Mouse (Mus musculus): ENCODE data around the gene Ptbp1. TPM values are rescaled to one million over a fixed set of nuclear protein-coding genes. Genes with fewer than 3 reads are reported as not detected.

Gene Ptbp1
- polyA plus RNA-seq, 1 experiment from 2014 or later = 438 TPM

- Histone ChIP-seq H3K4me2 (no peak overlapping the region), H3K27ac (no peak overlapping the region), H3K9me3 (replicated peaks) (no peaks in the 10 kb centered on the region), H3K27me3 (peaks cover 3% of the 10 kb centered on the region), H3K36me3 (peaks cover 27% of the 10 kb centered on the region), H3K4me3 (replicated peaks) (no peak overlapping the region), H3K9ac (no peak overlapping the region), H3K4me1 (peaks cover 44% of the 10 kb centered on the region)
- 68% methylated on average over 20 of the region's 20 CpGs for WGBS
- ATAC-seq (replicated peaks; ENCODE audit: low FRiP score) = no peak
Measured at GRCm38 (mm10) chr10:79912412-79912811, 58.2 kb downstream of the Ptbp1 start.

Small RNA genes lying within 50 kb of the gene (microRNA-seq; reads per million reads assigned to microRNA genes)
- gene Mir6910 = not detected

Other genes starting within 250 kb of the Ptbp1 start
- 0.05 TPM in 1 of 2 replicates, not detected in the other for gene C2cd4c, start 240.4 kb upstream of the Ptbp1 start, polyA plus RNA-seq (2015; fragmentation: Nextera tagmentation; extraction: Ambion mirVana)
- 10.4 and 12.2 TPM in 2 replicates for gene Shc2, start 216.5 kb upstream of the Ptbp1 start, polyA plus RNA-seq (2015; fragmentation: Nextera tagmentation; extraction: Ambion mirVana)
- gene Odf3l2, start 208.7 kb upstream of the Ptbp1 start, polyA plus RNA-seq (2015; fragmentation: Nextera tagmentation; extraction: Ambion mirVana) = not detected in 2 replicates
- 2.7 and 2.8 TPM in 2 replicates for gene Madcam1, start 189.9 kb upstream of the Ptbp1 start, polyA plus RNA-seq (2015; fragmentation: Nextera tagmentation; extraction: Ambion mirVana)
- 71.2 and 81.4 TPM in 2 replicates for gene Tpgs1, start 185.1 kb upstream of the Ptbp1 start, polyA plus RNA-seq (2015; fragmentation: Nextera tagmentation; extraction: Ambion mirVana)
- 88.4 and 100 TPM in 2 replicates for gene Cdc34, start 172.2 kb upstream of the Ptbp1 start, polyA plus RNA-seq (2015; fragmentation: Nextera tagmentation; extraction: Ambion mirVana)
- gene Gzmm, start 165.4 kb upstream of the Ptbp1 start, polyA plus RNA-seq (2015; fragmentation: Nextera tagmentation; extraction: Ambion mirVana) = 0.50 and 0.95 TPM in 2 replicates
- 913 and 925 TPM in 2 replicates for gene Bsg, start 149.9 kb upstream of the Ptbp1 start, polyA plus RNA-seq (2015; fragmentation: Nextera tagmentation; extraction: Ambion mirVana)
- gene Hcn2, start 137.8 kb upstream of the Ptbp1 start, polyA plus RNA-seq (2015; fragmentation: Nextera tagmentation; extraction: Ambion mirVana) = 0.05 and 0.19 TPM in 2 replicates
- gene Polrmt, start 107.8 kb upstream of the Ptbp1 start, polyA plus RNA-seq (2015; fragmentation: Nextera tagmentation; extraction: Ambion mirVana) = 43.7 and 54.4 TPM in 2 replicates
- gene Fgf22, start 99.4 kb upstream of the Ptbp1 start, polyA plus RNA-seq (2015; fragmentation: Nextera tagmentation; extraction: Ambion mirVana) = 0.12 and 0.14 TPM in 2 replicates
- 88.5 and 102 TPM in 2 replicates for gene Rnf126, start 87.5 kb upstream of the Ptbp1 start, polyA plus RNA-seq (2015; fragmentation: Nextera tagmentation; extraction: Ambion mirVana)
- 15.3 and 15.6 TPM in 2 replicates for gene Fstl3, start 77.2 kb upstream of the Ptbp1 start, polyA plus RNA-seq (2015; fragmentation: Nextera tagmentation; extraction: Ambion mirVana)
- 0.29 TPM in 1 of 2 replicates, not detected in the other for gene Prss57, start 63.5 kb upstream of the Ptbp1 start, polyA plus RNA-seq (2015; fragmentation: Nextera tagmentation; extraction: Ambion mirVana)
- gene Palm, start 60.9 kb upstream of the Ptbp1 start, polyA plus RNA-seq (2015; fragmentation: Nextera tagmentation; extraction: Ambion mirVana) = 144 and 158 TPM in 2 replicates
- 14.9 and 15.2 TPM in 2 replicates for gene Misp, start 33.4 kb upstream of the Ptbp1 start, polyA plus RNA-seq (2015; fragmentation: Nextera tagmentation; extraction: Ambion mirVana)
- 7.4 and 8.3 TPM in 2 replicates for gene Prtn3, start 20.0 kb downstream of the Ptbp1 start, polyA plus RNA-seq (2015; fragmentation: Nextera tagmentation; extraction: Ambion mirVana)
- gene Plppr3, start 20.2 kb downstream of the Ptbp1 start, polyA plus RNA-seq (2015; fragmentation: Nextera tagmentation; extraction: Ambion mirVana) = 62.1 and 74.5 TPM in 2 replicates
- 2.6 and 3.4 TPM in 2 replicates for gene Elane, start 31.8 kb downstream of the Ptbp1 start, polyA plus RNA-seq (2015; fragmentation: Nextera tagmentation; extraction: Ambion mirVana)
- gene Cfd, start 36.4 kb downstream of the Ptbp1 start, polyA plus RNA-seq (2015; fragmentation: Nextera tagmentation; extraction: Ambion mirVana) = not detected in 2 replicates
- gene Med16, start 54.5 kb downstream of the Ptbp1 start, polyA plus RNA-seq (2015; fragmentation: Nextera tagmentation; extraction: Ambion mirVana) = 59.6 and 70.7 TPM in 2 replicates
- 0.96 and 14.1 TPM in 2 replicates for gene Gm26602, start 56.4 kb downstream of the Ptbp1 start, polyA plus RNA-seq (2015; fragmentation: Nextera tagmentation; extraction: Ambion mirVana)
- gene Kiss1r, start 62.5 kb downstream of the Ptbp1 start, polyA plus RNA-seq (2015; fragmentation: Nextera tagmentation; extraction: Ambion mirVana) = 0.71 and 1.2 TPM in 2 replicates
- gene R3hdm4, start 66.8 kb downstream of the Ptbp1 start, polyA plus RNA-seq (2015; fragmentation: Nextera tagmentation; extraction: Ambion mirVana) = 142 and 155 TPM in 2 replicates
- 7.3 and 7.4 TPM in 2 replicates for gene Arid3a, start 72.6 kb downstream of the Ptbp1 start, polyA plus RNA-seq (2015; fragmentation: Nextera tagmentation; extraction: Ambion mirVana)
- gene Wdr18, start 105.7 kb downstream of the Ptbp1 start, polyA plus RNA-seq (2015; fragmentation: Nextera tagmentation; extraction: Ambion mirVana) = 115 TPM in 2 replicates
- gene Grin3b, start 116.3 kb downstream of the Ptbp1 start, polyA plus RNA-seq (2015; fragmentation: Nextera tagmentation; extraction: Ambion mirVana) = 0.31 and 0.39 TPM in 2 replicates
- gene Tmem259, start 129.9 kb downstream of the Ptbp1 start, polyA plus RNA-seq (2015; fragmentation: Nextera tagmentation; extraction: Ambion mirVana) = 15.7 and 17.5 TPM in 2 replicates
- 253 and 292 TPM in 2 replicates for gene Cnn2, start 134.2 kb downstream of the Ptbp1 start, polyA plus RNA-seq (2015; fragmentation: Nextera tagmentation; extraction: Ambion mirVana)
- 3.9 and 4.5 TPM in 2 replicates for gene Abca7, start 142.1 kb downstream of the Ptbp1 start, polyA plus RNA-seq (2015; fragmentation: Nextera tagmentation; extraction: Ambion mirVana)
- gene Arhgap45, start 162.2 kb downstream of the Ptbp1 start, polyA plus RNA-seq (2015; fragmentation: Nextera tagmentation; extraction: Ambion mirVana) = 8.7 and 10.0 TPM in 2 replicates
- gene Polr2e, start 185.4 kb downstream of the Ptbp1 start, polyA plus RNA-seq (2015; fragmentation: Nextera tagmentation; extraction: Ambion mirVana) = 235 and 243 TPM in 2 replicates
- gene Gpx4, start 192.7 kb downstream of the Ptbp1 start, polyA plus RNA-seq (2015; fragmentation: Nextera tagmentation; extraction: Ambion mirVana) = 581 and 603 TPM in 2 replicates